Mouse (Mus musculus) hindbrain, embryonic 12.5 days (tissue): ENCODE results near the gene Paqr7. TPM values are rescaled to one million over a fixed set of nuclear protein-coding genes. Genes with fewer than 3 reads are reported as not detected.
A peak's percentile ranks its signal among the peaks of the same experiment; 100 is the strongest.

ENCODE experiments used
- ATAC-seq: fragments of 200-750 bp; cut with Nextera tagmentation; 2 replicates; pipeline ENCODE4 v1.8.0; 2017; ENCODE audit warnings: moderate TSS enrichment; ENCODE audit not compliant: low FRiP score
- H3K27ac ChIP-seq: fragments of 300-500 bp; sonication (generic); 2 replicates; pipeline ENCODE4 v1.5.1; 2016; ENCODE audit warnings: mild to moderate bottlenecking
- H3K27me3 ChIP-seq: fragments of 300-500 bp; sonication (generic); 2 replicates; pipeline ENCODE4 v1.6.1; 2016; ENCODE audit warnings: mild to moderate bottlenecking
- H3K36me3 ChIP-seq: fragments of 300-500 bp; sonication (generic); 2 replicates; pipeline ENCODE4 v1.6.1; 2016; ENCODE audit warnings: mild to moderate bottlenecking
- H3K4me1 ChIP-seq: fragments of 300-500 bp; sonication (generic); 2 replicates; pipeline ENCODE4 v1.6.1; 2016
- H3K4me2 ChIP-seq: fragments of 300-500 bp; sonication (generic); replicated peaks from 2 replicates; pipeline ENCODE4 v1.6.1; 2016; ENCODE audit warnings: mild to moderate bottlenecking
- H3K4me3 ChIP-seq: fragments of 300-500 bp; sonication (generic); 2 replicates; pipeline ENCODE4 v1.5.1; 2016; ENCODE audit warnings: mild to moderate bottlenecking
- H3K9ac ChIP-seq: fragments of 300-500 bp; sonication (generic); 2 replicates; pipeline ENCODE4 v1.6.1; 2016; ENCODE audit warnings: mild to moderate bottlenecking, moderate library complexity
- H3K9me3 ChIP-seq: fragments of 300-500 bp; sonication (generic); replicated peaks from 2 replicates; pipeline ENCODE4 v1.6.1; 2016; ENCODE audit warnings: mild to moderate bottlenecking
- WGBS: fragments of 180-500 bp; shearing (Covaris S2); methylation state at CpG from one replicate; pipeline ENCODE4 v1.1.7; 2016; 5-methylcytosine and 5-hydroxymethylcytosine counted together
- polyA plus RNA-seq: library from polyadenylated mRNA; unstranded; fragments of >200 nt; fragmentation: Nextera tagmentation; extraction: Ambion mirVana; gene quantifications from 2 replicates; pipeline ENCODE4 v1.2.1, GENCODE M21; 2016

Gene Paqr7
- polyA plus RNA-seq, 1 experiment from 2014 or later: 9.8 TPM

- peaks cover 14% of the 10 kb centered on the region for H3K4me1 ChIP-seq
- no peaks in the 10 kb centered on the region for H3K9me3 ChIP-seq
- no peak overlapping the region for H3K4me3 ChIP-seq
- H3K4me2 ChIP-seq: no peak overlapping the region
- H3K27me3 ChIP-seq: no peaks in the 10 kb centered on the region
- 93% methylated on average over 4 of the region's 4 CpGs for WGBS
- no peak for ATAC-seq
- peaks cover 32% of the 10 kb centered on the region for H3K36me3 ChIP-seq
- no peak overlapping the region for H3K27ac ChIP-seq
- no peak overlapping the region for H3K9ac ChIP-seq
These were observed 36.4 kb downstream of the Paqr7 start for GRCm38 (mm10) chr4:134532928-134533327.

GRCm38 (mm10) chr4:134533421-134533820, 36.9 kb downstream of the Paqr7 start:
- H3K27me3 ChIP-seq: no peaks in the 10 kb centered on the region
- no peak for ATAC-seq
- WGBS: 88% methylated on average over 4 of the region's 4 CpGs
- H3K4me3 ChIP-seq: 0 out of 2 replicates have a peak overlapping the region, but pooled peaks have one; percentile 96
- peak overlapping the region; percentile 83 for H3K4me2 ChIP-seq
- peaks cover 14% of the 10 kb centered on the region for H3K4me1 ChIP-seq
- H3K9ac ChIP-seq: no peak overlapping the region
- peaks cover 32% of the 10 kb centered on the region for H3K36me3 ChIP-seq
- H3K9me3 ChIP-seq: no peaks in the 10 kb centered on the region
- no peak overlapping the region for H3K27ac ChIP-seq

- Histone ChIP-seq H3K9ac (peak overlapping the region; percentile 87), H3K36me3 (peaks cover 32% of the 10 kb centered on the region), H3K4me1 (peaks cover 14% of the 10 kb centered on the region), H3K4me2 (peak overlapping the region; percentile 83), H3K9me3 (no peaks in the 10 kb centered on the region), H3K27me3 (no peaks in the 10 kb centered on the region), H3K27ac (peak overlapping the region; percentile 87), H3K4me3 (peak overlapping the region; percentile 96)
- 1% methylated on average over 57 of the region's 57 CpGs for WGBS
- peak; percentile 26 for ATAC-seq
These were observed 37.8 kb downstream of the Paqr7 start for GRCm38 (mm10) chr4:134534124-134534886.

GRCm38 (mm10) chr4:134534932-134535786, 38.7 kb downstream of the Paqr7 start, which contains the start of gene Mtfr1l:
Gene Mtfr1l (minus strand): TSS chr4:134535387.
- Histone ChIP-seq H3K27me3 (no peaks in the 10 kb centered on the region), H3K4me2 (peak within 1 kb of the TSS; percentile 83), H3K36me3 (peaks cover 32% of the 10 kb centered on the region), H3K9me3 (no peaks in the 10 kb centered on the region), H3K9ac (peak within 1 kb of the TSS; percentile 87), H3K4me3 (peak within 1 kb of the TSS; percentile 96), H3K4me1 (peaks cover 14% of the 10 kb centered on the region), H3K27ac (peak within 1 kb of the TSS; percentile 87)
- ATAC-seq: peak; percentile 97
- under 1% methylated on average over 70 of the region's 71 CpGs for WGBS

GRCm38 (mm10) chr4:134535787-134536151, 39.3 kb downstream of the Paqr7 start:
- Histone ChIP-seq H3K4me1 (peaks cover 14% of the 10 kb centered on the region), H3K4me3 (peak overlapping the region; percentile 96), H3K36me3 (peaks cover 32% of the 10 kb centered on the region), H3K9me3 (no peaks in the 10 kb centered on the region), H3K9ac (peak overlapping the region; percentile 40; the same call in 1 of the 2 replicates), H3K4me2 (peak overlapping the region; percentile 83), H3K27ac (no peak overlapping the region), H3K27me3 (no peaks in the 10 kb centered on the region)
- WGBS: 17% methylated on average over 8 of the region's 8 CpGs
- ATAC-seq: no peak

- peaks cover 54% of the 10 kb centered on the region for H3K36me3 ChIP-seq
- no peak for ATAC-seq
- 90% methylated on average over 10 of the region's 10 CpGs for WGBS
- no peak overlapping the region for H3K9ac ChIP-seq
- H3K27ac ChIP-seq: no peak overlapping the region
- no peaks in the 10 kb centered on the region for H3K27me3 ChIP-seq
- H3K4me2 ChIP-seq: no peak overlapping the region
- peaks cover 7% of the 10 kb centered on the region for H3K4me1 ChIP-seq
- no peak overlapping the region for H3K4me3 ChIP-seq
- H3K9me3 ChIP-seq: no peaks in the 10 kb centered on the region
These were observed 42.6 kb downstream of the Paqr7 start for GRCm38 (mm10) chr4:134538997-134539580.

GRCm38 (mm10) chr4:134542726-134543125, 46.2 kb downstream of the Paqr7 start:
- WGBS: 92% methylated on average over 9 of the region's 9 CpGs
- no peak overlapping the region; the same call in 1 of the 2 replicates for H3K9ac ChIP-seq
- H3K27me3 ChIP-seq: no peaks in the 10 kb centered on the region
- no peak overlapping the region for H3K4me3 ChIP-seq
- H3K4me1 ChIP-seq: peaks cover 11% of the 10 kb centered on the region
- H3K4me2 ChIP-seq: no peak overlapping the region
- no peak overlapping the region for H3K27ac ChIP-seq
- no peaks in the 10 kb centered on the region for H3K9me3 ChIP-seq
- no peak; the same call in 1 of the 2 replicates for ATAC-seq
- peaks cover 90% of the 10 kb centered on the region for H3K36me3 ChIP-seq

- WGBS: 14% methylated on average over 5 of the region's 5 CpGs
- Histone ChIP-seq H3K27me3 (no peaks in the 10 kb centered on the region), H3K36me3 (peaks cover 90% of the 10 kb centered on the region)
These were observed 46.8 kb downstream of the Paqr7 start for GRCm38 (mm10) chr4:134543261-134543660.

GRCm38 (mm10) chr4:134546814-134547705, 50.6 kb downstream of the Paqr7 start:
- H3K9me3 ChIP-seq: peaks cover 8% of the 10 kb centered on the region
- H3K4me2 ChIP-seq: no peak overlapping the region
- H3K36me3 ChIP-seq: peaks cover 75% of the 10 kb centered on the region
- peak overlapping the region; percentile 44; the same call in 1 of the 2 replicates for H3K9ac ChIP-seq
- H3K4me3 ChIP-seq: no peak overlapping the region
- no peaks in the 10 kb centered on the region for H3K27me3 ChIP-seq
- peaks cover 25% of the 10 kb centered on the region for H3K4me1 ChIP-seq
- 65% methylated on average over 9 of the region's 9 CpGs for WGBS
- peak overlapping the region; percentile 25; the same call in 1 of the 2 replicates for H3K27ac ChIP-seq
- no peak for ATAC-seq

More at GRCm38 (mm10) chr4:134543261-134543660, 46.8 kb downstream of the Paqr7 start:
- peaks cover 12% of the 10 kb centered on the region for H3K4me1 ChIP-seq
- H3K4me3 ChIP-seq: no peak overlapping the region
- ATAC-seq: peak; percentile 48
- no peaks in the 10 kb centered on the region for H3K9me3 ChIP-seq
- no peak overlapping the region for H3K27ac ChIP-seq
- no peak overlapping the region for H3K9ac ChIP-seq
- no peak overlapping the region for H3K4me2 ChIP-seq

- no peak for ATAC-seq
- H3K9ac ChIP-seq: no peak overlapping the region
These were observed 51.9 kb downstream of the Paqr7 start for GRCm38 (mm10) chr4:134548169-134548938.

GRCm38 (mm10) chr4:134549899-134550298, 53.4 kb downstream of the Paqr7 start:
- Histone ChIP-seq H3K27me3 (no peaks in the 10 kb centered on the region), H3K4me1 (peaks cover 29% of the 10 kb centered on the region), H3K36me3 (peaks cover 49% of the 10 kb centered on the region), H3K27ac (no peak overlapping the region), H3K9me3 (peaks cover 8% of the 10 kb centered on the region), H3K9ac (no peak overlapping the region), H3K4me2 (no peak overlapping the region), H3K4me3 (no peak overlapping the region)
- ATAC-seq: no peak
- 99% methylated on average over 8 of the region's 8 CpGs for WGBS

More at GRCm38 (mm10) chr4:134548169-134548938, 51.9 kb downstream of the Paqr7 start:
- peaks cover 29% of the 10 kb centered on the region for H3K4me1 ChIP-seq
- H3K4me2 ChIP-seq: no peak overlapping the region
- WGBS: 76% methylated on average over 18 of the region's 18 CpGs
- H3K27ac ChIP-seq: no peak overlapping the region
- H3K27me3 ChIP-seq: no peaks in the 10 kb centered on the region
- H3K36me3 ChIP-seq: peaks cover 63% of the 10 kb centered on the region
- H3K9me3 ChIP-seq: peaks cover 8% of the 10 kb centered on the region
- H3K4me3 ChIP-seq: no peak overlapping the region
